In the genomic region with DNA sequence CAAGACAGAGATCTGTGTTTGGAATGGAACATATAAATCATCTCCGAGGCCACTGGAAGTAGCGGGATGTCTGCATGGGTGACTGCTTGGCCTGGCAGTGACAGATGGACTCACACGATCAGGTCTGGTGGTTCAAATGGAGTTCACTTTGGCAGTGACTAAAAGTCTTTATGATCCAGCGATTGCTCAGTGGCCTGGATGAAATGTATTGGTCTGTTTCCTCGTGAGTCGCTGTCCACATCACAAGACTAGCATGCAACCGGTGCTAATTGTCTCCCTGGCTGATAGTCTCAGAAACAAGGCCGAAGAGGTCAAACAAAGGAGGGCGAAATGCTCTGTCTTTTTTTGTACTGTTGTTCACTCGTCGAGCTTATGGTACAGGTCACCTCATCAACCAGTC, we compare ENCODE assay signal across 19 mouse cellular contexts. TPM values are rescaled to one million over a fixed set of nuclear protein-coding genes. Genes with fewer than 3 reads are reported as not detected.
DNase-seq lines count a peak whose midpoint lies in the region; ATAC-seq and TF ChIP-seq lines count a peak whose summit lies in the region.
"Had no signal": no experiment of that assay in that cellular context is flagged by ENCODE, and none has a peak within 500 bp of the region (broad histone marks: within the 10 kb centered on the region; RNA-seq: fewer than 3 reads in every experiment).

No protein-coding gene starts in this region.

- no peaks in the 10 kb centered on the region for H3K36me3 ChIP-seq in kidney, embryonic 14.5 days (ENCODE audit: control insufficient read depth, insufficient read depth, low read length)
- H3K36me3 ChIP-seq in hindbrain, postnatal 0 days (ENCODE audit: insufficient read depth, low read length) = no peaks in the 10 kb centered on the region
- H3K36me3 ChIP-seq in intestine, embryonic 16.5 days (ENCODE audit: control insufficient read depth, insufficient read depth, low read length) = no peaks in the 10 kb centered on the region
- H3K36me3 ChIP-seq: forebrain, embryonic 12.5 days; limb, embryonic 15.5 days had no signal

- TF ChIP-seq CTCF in hindbrain, postnatal 0 days (IDR thresholded peaks at IDR 0.05; ENCODE audit: low read depth) = no peak

- peak; percentile 77; the same call in 1 of the 2 replicates for ATAC-seq in kidney, embryonic 14.5 days (ENCODE audit: low FRiP score, low TSS enrichment)
- ATAC-seq in hindbrain, postnatal 0 days = no peak; the same call in 1 of the 2 replicates
- ATAC-seq in intestine, embryonic 16.5 days = no peak
- ATAC-seq in monocyte, adult 5-6 weeks (replicated peaks; ENCODE audit: insufficient number of reproducible peaks, low FRiP score, low TSS enrichment, poor library complexity, severe bottlenecking) = no peak

- no peak overlapping the region for H3K9ac ChIP-seq in kidney, embryonic 14.5 days (ENCODE audit: low read depth, low read length)
- H3K9ac ChIP-seq in hindbrain, postnatal 0 days (replicated peaks; ENCODE audit: low read length) = no peak overlapping the region
- no peak overlapping the region for H3K9ac ChIP-seq in intestine, embryonic 16.5 days (ENCODE audit: low read depth, low read length)
- H3K9ac ChIP-seq: forebrain, embryonic 12.5 days; limb, embryonic 15.5 days had no signal

- peaks cover 6% of the 10 kb centered on the region; the same call in 1 of the 2 replicates for H3K4me1 ChIP-seq in kidney, embryonic 14.5 days (ENCODE audit: control insufficient read depth, insufficient read depth, low read length)
- no peaks in the 10 kb centered on the region for H3K4me1 ChIP-seq in hindbrain, postnatal 0 days (ENCODE audit: insufficient read depth, low read length)
- H3K4me1 ChIP-seq in intestine, embryonic 16.5 days (ENCODE audit: control insufficient read depth, insufficient read depth, low read length) = no peaks in the 10 kb centered on the region
- H3K4me1 ChIP-seq: forebrain, embryonic 12.5 days; limb, embryonic 15.5 days; megakaryocyte, embryonic 14.5 days had no signal

- no peaks in the 10 kb centered on the region for H3K9me3 ChIP-seq in kidney, embryonic 14.5 days (ENCODE audit: control insufficient read depth, low read length)
- no peaks in the 10 kb centered on the region for H3K9me3 ChIP-seq in hindbrain, postnatal 0 days (ENCODE audit: low read length)
- H3K9me3 ChIP-seq in intestine, embryonic 16.5 days (ENCODE audit: control insufficient read depth, low read length) = no peaks in the 10 kb centered on the region
- H3K9me3 ChIP-seq: forebrain, embryonic 12.5 days; limb, embryonic 15.5 days; megakaryocyte, embryonic 14.5 days had no signal

- H3K27ac ChIP-seq in kidney, embryonic 14.5 days (ENCODE audit: low read depth, low read length) = no peak overlapping the region
- H3K27ac ChIP-seq in hindbrain, postnatal 0 days = no peak overlapping the region
- no peak overlapping the region for H3K27ac ChIP-seq in intestine, embryonic 16.5 days (ENCODE audit: low read length)
- H3K27ac ChIP-seq: forebrain, embryonic 12.5 days; limb, embryonic 15.5 days had no signal

- 9% methylated on average over 11 of the region's 11 CpGs for WGBS in kidney, embryonic 14.5 days
- WGBS in hindbrain, postnatal 0 days = 40% methylated on average over 11 of the region's 11 CpGs
- 58% methylated on average over 11 of the region's 11 CpGs for WGBS in intestine, embryonic 16.5 days

- no peak overlapping the region for H3K4me3 ChIP-seq in kidney, embryonic 14.5 days (ENCODE audit: low read length)
- no peak overlapping the region for H3K4me3 ChIP-seq in hindbrain, postnatal 0 days (ENCODE audit: low read length)
- H3K4me3 ChIP-seq in intestine, embryonic 16.5 days (ENCODE audit: low read length) = no peak overlapping the region
- H3K4me3 ChIP-seq: forebrain, embryonic 12.5 days; limb, embryonic 15.5 days; megakaryocyte, embryonic 14.5 days had no signal

- peak; percentile 39 to 72 for DNase-seq in cerebellum, postnatal 10 days
- no peak for DNase-seq in cerebellum, adult 11 months
- no peak for DNase-seq in kidney, postnatal 25 days
- DNase-seq in 3T3-L1 (ENCODE audit: low read depth, low spot score) = peak; percentile 26
- peak; percentile 49 for DNase-seq in hindbrain, postnatal 0 days (ENCODE audit: low spot score)
- DNase-seq: adrenal gland, adult 8-10 months; cerebellum, adult 18-20 months; gastrocnemius, postnatal 25 days; heart, postnatal 14 days; lung, postnatal 10 days; right cerebral cortex, adult 18-20 months had no signal

- no peaks in the 10 kb centered on the region for H3K27me3 ChIP-seq in kidney, embryonic 14.5 days (ENCODE audit: control insufficient read depth, insufficient read depth, low read length)
- H3K27me3 ChIP-seq in hindbrain, postnatal 0 days (ENCODE audit: insufficient read depth, low read length) = no peaks in the 10 kb centered on the region
- no peaks in the 10 kb centered on the region for H3K27me3 ChIP-seq in intestine, embryonic 16.5 days (replicated peaks; ENCODE audit: control insufficient read depth, insufficient read depth, low read length)
- H3K27me3 ChIP-seq: forebrain, embryonic 12.5 days; limb, embryonic 15.5 days; megakaryocyte, embryonic 14.5 days had no signal

- no peak overlapping the region for H3K4me2 ChIP-seq in kidney, embryonic 14.5 days (replicated peaks; ENCODE audit: low read depth, low read length)
- H3K4me2 ChIP-seq in hindbrain, postnatal 0 days (ENCODE audit: low read depth, low read length) = no peak overlapping the region
- no peak overlapping the region for H3K4me2 ChIP-seq in intestine, embryonic 16.5 days (ENCODE audit: low read depth, low read length)
- H3K4me2 ChIP-seq: forebrain, embryonic 12.5 days; heart, embryonic 11.5 days; limb, embryonic 15.5 days had no signal

RNA-seq across cellular contexts. Expression of gene Cdh6, which starts 19.6 kb away (rescaled TPM):
- polyA plus RNA-seq in kidney, embryonic 14.5 days (2014; fragmentation: Nextera tagmentation; extraction: Ambion mirVana) = 18.6 and 26.6 TPM in 2 replicates
- total RNA-seq in hindbrain, postnatal 0 days (2014; rRNA removed) = 13.8 and 14.3 TPM in 2 replicates
- polyA plus RNA-seq in hindbrain, postnatal 0 days (2015; fragmentation: Nextera tagmentation; extraction: Ambion mirVana) = 15.5 TPM in 2 replicates
- polyA plus RNA-seq in intestine, embryonic 16.5 days (2015; fragmentation: Nextera tagmentation; extraction: Ambion mirVana) = 4.4 and 5.1 TPM in 2 replicates
- not detected in 3 replicates for total RNA-seq in monocyte, adult 5-6 weeks (2017)
- total RNA-seq: MEL had no signal

Comparison
In these comparisons a context has a peak if more than half of its experiments do, and no peak if none do; other contexts are left out.
1. DNase-seq: peak in cerebellum, postnatal 10 days (2 of 2), 3T3-L1 (single experiment) and hindbrain, postnatal 0 days (single experiment); none in cerebellum, adult 11 months (single experiment) and kidney, postnatal 25 days (0 of 2).